Mouse (Mus musculus): ENCODE data around the gene Prkca. TPM values are rescaled to one million over a fixed set of nuclear protein-coding genes. Genes with fewer than 3 reads are reported as not detected.

Gene Prkca
- total and polyA plus RNA-seq, 3 experiments: 15.3 to 30.9 (median 19.9) TPM

DNA sequence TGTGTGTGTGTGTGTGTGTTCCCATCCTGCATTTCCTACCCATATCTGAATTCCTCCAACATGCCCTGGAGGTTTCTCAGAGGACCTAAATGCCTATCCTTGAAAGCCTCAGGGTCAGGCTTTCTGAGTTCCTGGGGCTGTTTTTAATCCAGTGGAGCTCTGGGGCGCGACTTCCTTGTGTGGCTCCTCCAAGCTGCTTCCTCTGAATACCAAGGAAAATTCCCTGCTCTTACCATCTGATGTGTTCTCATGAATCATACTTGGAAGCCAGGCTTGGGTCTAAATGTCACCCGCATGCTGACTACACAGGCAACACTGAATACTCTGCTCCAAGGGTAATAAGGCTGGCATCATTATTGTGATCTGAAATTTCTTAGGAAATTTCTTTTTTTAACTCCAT lies 279.3 kb downstream of the Prkca start:
- Histone ChIP-seq H3K36me3 (ENCODE audit: control insufficient read depth in 1 of 2, insufficient read depth in 2 of 2, low read length in 2 of 2) (no peaks in the 10 kb centered on the region), H3K4me1 (ENCODE audit: control insufficient read depth in 1 of 2, insufficient read depth in 2 of 2, low read length in 2 of 2) (no peaks in the 10 kb centered on the region), H3K27ac (ENCODE audit: control insufficient read depth, low read depth, low read length) (no peak overlapping the region), H3K27me3 (ENCODE audit: control insufficient read depth in 1 of 2, insufficient read depth in 2 of 2, low read length in 2 of 2) (no peaks in the 10 kb centered on the region), H3K4me3 (ENCODE audit: control insufficient read depth in 1 of 2, insufficient read depth in 1 of 2, low read depth in 2 of 2, low read length in 2 of 2) (no peak overlapping the region), H3K9ac (ENCODE audit: control insufficient read depth, low read depth, low read length, poor library complexity, severe bottlenecking) (no peak overlapping the region), H3K9me3 (replicated peaks; ENCODE audit: insufficient read depth, low read length) (no peaks in the 10 kb centered on the region), H3K79me2 (ENCODE audit: control insufficient read depth, insufficient read depth, low read length, poor library complexity) (no peaks in the 10 kb centered on the region)
- no peak for TF ChIP-seq CTCF (IDR thresholded peaks at IDR 0.05 in 2 of 3, conservative IDR thresholded peaks at IDR 0.05 in 1 of 3; ENCODE audit: control insufficient read depth in 1 of 3, insufficient read depth in 1 of 3, low read depth in 2 of 3, low read length in 3 of 3, poor library complexity in 1 of 3, severe bottlenecking in 1 of 3)
- TF ChIP-seq MAFK (IDR thresholded peaks at IDR 0.05; ENCODE audit: borderline replicate concordance, low read depth, low read length): no peak
- TF ChIP-seq MXI1 (IDR thresholded peaks at IDR 0.05; ENCODE audit: low read depth, low read length): no peak
- no peak for DNase-seq (ENCODE audit: low read depth, low spot score)

DNA sequence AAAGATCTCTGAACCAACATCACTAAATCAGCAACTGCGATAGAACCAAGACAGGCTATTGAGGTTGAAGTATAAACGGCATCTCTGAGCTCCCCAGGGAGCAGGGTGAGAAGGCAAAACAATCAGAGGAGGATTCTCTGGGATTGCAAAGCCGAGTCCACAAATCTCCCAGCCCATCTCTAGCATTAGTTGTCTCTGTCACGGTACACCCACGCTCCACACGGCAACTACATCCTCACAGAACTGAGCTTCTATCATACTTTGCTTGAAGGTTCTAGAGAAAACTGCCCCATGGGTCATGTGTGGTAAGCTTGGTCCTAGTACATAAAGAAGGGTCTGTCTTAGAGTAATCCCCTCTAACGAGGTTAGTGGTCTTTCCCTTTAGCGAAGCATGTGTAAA lies 280.6 kb downstream of the Prkca start:
- H3K9ac ChIP-seq (ENCODE audit: control insufficient read depth, low read depth, low read length, poor library complexity, severe bottlenecking): no peak overlapping the region

DNA sequence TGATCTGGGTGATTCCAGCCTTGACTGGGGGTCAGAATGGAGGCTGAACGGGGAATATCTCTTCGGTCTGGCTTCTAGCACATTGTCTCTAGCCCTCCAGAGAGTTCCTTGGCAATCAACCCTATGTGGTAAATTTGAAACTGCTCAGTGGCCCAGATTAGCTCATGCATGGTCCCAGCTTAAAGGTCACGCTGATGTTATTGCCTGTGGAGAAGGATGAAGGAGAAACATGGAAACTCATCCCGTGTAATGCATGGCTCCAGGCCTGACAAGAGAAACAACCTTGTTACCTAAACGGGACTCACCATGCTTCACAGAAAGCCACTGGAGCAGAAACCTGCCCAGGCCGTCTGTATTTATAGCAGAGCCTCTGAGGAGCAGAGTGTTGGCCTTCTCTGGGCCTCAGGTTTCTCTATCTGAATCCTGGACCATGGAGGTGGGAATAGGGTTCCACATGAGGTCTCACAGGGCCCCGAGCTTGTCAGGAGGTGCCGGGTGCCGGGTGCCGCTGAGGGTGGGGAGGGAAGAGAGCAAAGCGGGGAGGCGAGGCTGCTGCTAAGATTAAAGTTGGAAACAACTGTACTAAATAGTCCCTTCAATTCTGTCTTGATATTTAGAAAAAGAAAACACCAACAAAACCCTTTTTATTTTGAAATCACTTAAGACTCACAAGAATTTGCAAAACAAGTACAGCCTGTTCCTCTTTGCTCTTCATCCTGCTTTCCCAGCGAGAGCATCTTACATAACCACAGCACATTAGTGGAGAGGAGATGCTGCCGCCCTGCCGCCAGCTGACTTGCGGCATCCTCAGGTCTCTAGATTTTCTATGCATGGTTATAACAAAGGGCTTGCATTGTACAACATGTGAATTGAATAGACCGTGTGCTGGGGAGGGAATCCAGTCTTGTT lies 281.9 kb downstream of the Prkca start:
- no peaks in the 10 kb centered on the region for H3K9me3 ChIP-seq (replicated peaks; ENCODE audit: insufficient read depth, low read length)
- TF ChIP-seq CHD1 (IDR thresholded peaks at IDR 0.05; ENCODE audit: low read depth, low read length) (no peak), MXI1 (IDR thresholded peaks at IDR 0.05; ENCODE audit: low read depth, low read length) (no peak)
- H3K4me1 ChIP-seq (ENCODE audit: control insufficient read depth in 1 of 2, insufficient read depth in 2 of 2, low read length in 2 of 2): no peaks in the 10 kb centered on the region
- H3K27ac ChIP-seq (ENCODE audit: control insufficient read depth, low read depth, low read length): no peak overlapping the region
- H3K36me3 ChIP-seq (ENCODE audit: control insufficient read depth in 1 of 2, insufficient read depth in 2 of 2, low read length in 2 of 2): no peaks in the 10 kb centered on the region
- no peak overlapping the region for H3K9ac ChIP-seq (ENCODE audit: control insufficient read depth, low read depth, low read length, poor library complexity, severe bottlenecking)
- no peaks in the 10 kb centered on the region for H3K27me3 ChIP-seq (ENCODE audit: control insufficient read depth in 1 of 2, insufficient read depth in 2 of 2, low read length in 2 of 2)
- H3K79me2 ChIP-seq (ENCODE audit: control insufficient read depth, insufficient read depth, low read length, poor library complexity): no peaks in the 10 kb centered on the region
- DNase-seq (ENCODE audit: low read depth, low spot score): no peak
- no peak overlapping the region for H3K4me3 ChIP-seq (ENCODE audit: control insufficient read depth in 1 of 2, insufficient read depth in 1 of 2, low read depth in 2 of 2, low read length in 2 of 2)

More for the DNA sequence above, 280.6 kb downstream of the Prkca start:
- H3K9me3 ChIP-seq (replicated peaks; ENCODE audit: insufficient read depth, low read length): no peaks in the 10 kb centered on the region
- H3K79me2 ChIP-seq (ENCODE audit: control insufficient read depth, insufficient read depth, low read length, poor library complexity): no peaks in the 10 kb centered on the region
- H3K36me3 ChIP-seq (ENCODE audit: control insufficient read depth in 1 of 2, insufficient read depth in 2 of 2, low read length in 2 of 2): no peaks in the 10 kb centered on the region
- no peak for DNase-seq (ENCODE audit: low read depth, low spot score)
- no peak overlapping the region for H3K4me3 ChIP-seq (ENCODE audit: control insufficient read depth in 1 of 2, insufficient read depth in 1 of 2, low read depth in 2 of 2, low read length in 2 of 2)
- no peaks in the 10 kb centered on the region for H3K27me3 ChIP-seq (ENCODE audit: control insufficient read depth in 1 of 2, insufficient read depth in 2 of 2, low read length in 2 of 2)
- H3K27ac ChIP-seq (ENCODE audit: control insufficient read depth, low read depth, low read length): no peak overlapping the region
- H3K4me1 ChIP-seq (ENCODE audit: control insufficient read depth in 1 of 2, insufficient read depth in 2 of 2, low read length in 2 of 2): no peaks in the 10 kb centered on the region
- TF ChIP-seq TBP (IDR thresholded peaks at IDR 0.05; ENCODE audit: low read depth, low read length) (no peak), MYC (IDR thresholded peaks at IDR 0.05; ENCODE audit: low read depth, low read length) (no peak), SIN3A (IDR thresholded peaks at IDR 0.05; ENCODE audit: low read length) (no peak), ZMIZ1 (IDR thresholded peaks at IDR 0.05; ENCODE audit: low read depth, low read length) (no peak), SMC3 (IDR thresholded peaks at IDR 0.05; ENCODE audit: low read depth, low read length) (no peak), GABPA (IDR thresholded peaks at IDR 0.05; ENCODE audit: low read depth, low read length) (no peak), USF2 (IDR thresholded peaks at IDR 0.05; ENCODE audit: borderline replicate concordance in 1 of 2, insufficient read depth in 1 of 2, low read depth in 1 of 2, low read length in 2 of 2) (no peak), USF1 (IDR thresholded peaks at IDR 0.05; ENCODE audit: low read depth, low read length) (no peak), MXI1 (IDR thresholded peaks at IDR 0.05; ENCODE audit: low read depth, low read length) (no peak), MYB (IDR thresholded peaks at IDR 0.05; ENCODE audit: low read depth, low read length) (no peak), ETS1 (IDR thresholded peaks at IDR 0.05; ENCODE audit: low read depth, low read length) (no peak), UBTF (IDR thresholded peaks at IDR 0.05; ENCODE audit: borderline replicate concordance, insufficient read depth, low read depth, low read length) (no peak), TAL1 (IDR thresholded peaks at IDR 0.05; ENCODE audit: low read length) (no peak), CHD1 (IDR thresholded peaks at IDR 0.05; ENCODE audit: low read depth, low read length) (no peak), RAD21 (IDR thresholded peaks at IDR 0.05; ENCODE audit: low read depth, low read length) (no peak)

Measured in MEL (cell line).